Mouse (Mus musculus) spleen, postnatal 36 days (tissue): ENCODE data around the gene Jph3.
A peak's percentile ranks its signal among the peaks of the same experiment; 100 is the strongest.

Experiments
- DNase-seq, 2 experiments: peaks; one replicate each; pipeline ENCODE4 v3.0.0; 2022; ENCODE audit warnings: low spot score in 2 of 2, mixed read lengths in 1 of 2

Gene Jph3

GRCm38 (mm10) chr8:121829777-121830362 is 100.4 kb downstream of the Jph3 start:
- no peak for DNase-seq

- no peak for DNase-seq
These were observed 102.6 kb downstream of the Jph3 start for GRCm38 (mm10) chr8:121832061-121832460.

- DNase-seq: peak; percentile 49 to 65
These were observed 103.1 kb downstream of the Jph3 start for GRCm38 (mm10) chr8:121832503-121832902.

- DNase-seq: no peak
These were observed 111.8 kb downstream of the Jph3 start for GRCm38 (mm10) chr8:121841242-121841641.

- no peak for DNase-seq
These were observed 112.9 kb downstream of the Jph3 start for GRCm38 (mm10) chr8:121842064-121842955.

GRCm38 (mm10) chr8:121843184-121843733 is 113.8 kb downstream of the Jph3 start:
- DNase-seq: no peak
